Mouse (Mus musculus) fibroblast of lung, adult 2 months (primary cell): ENCODE data around the gene Stt3b.

Experiments
- DNase-seq: peaks from one replicate; pipeline ENCODE4 v3.0.0-alpha.2; 2011; ENCODE audit warnings: low read depth

Gene Stt3b

DNA sequence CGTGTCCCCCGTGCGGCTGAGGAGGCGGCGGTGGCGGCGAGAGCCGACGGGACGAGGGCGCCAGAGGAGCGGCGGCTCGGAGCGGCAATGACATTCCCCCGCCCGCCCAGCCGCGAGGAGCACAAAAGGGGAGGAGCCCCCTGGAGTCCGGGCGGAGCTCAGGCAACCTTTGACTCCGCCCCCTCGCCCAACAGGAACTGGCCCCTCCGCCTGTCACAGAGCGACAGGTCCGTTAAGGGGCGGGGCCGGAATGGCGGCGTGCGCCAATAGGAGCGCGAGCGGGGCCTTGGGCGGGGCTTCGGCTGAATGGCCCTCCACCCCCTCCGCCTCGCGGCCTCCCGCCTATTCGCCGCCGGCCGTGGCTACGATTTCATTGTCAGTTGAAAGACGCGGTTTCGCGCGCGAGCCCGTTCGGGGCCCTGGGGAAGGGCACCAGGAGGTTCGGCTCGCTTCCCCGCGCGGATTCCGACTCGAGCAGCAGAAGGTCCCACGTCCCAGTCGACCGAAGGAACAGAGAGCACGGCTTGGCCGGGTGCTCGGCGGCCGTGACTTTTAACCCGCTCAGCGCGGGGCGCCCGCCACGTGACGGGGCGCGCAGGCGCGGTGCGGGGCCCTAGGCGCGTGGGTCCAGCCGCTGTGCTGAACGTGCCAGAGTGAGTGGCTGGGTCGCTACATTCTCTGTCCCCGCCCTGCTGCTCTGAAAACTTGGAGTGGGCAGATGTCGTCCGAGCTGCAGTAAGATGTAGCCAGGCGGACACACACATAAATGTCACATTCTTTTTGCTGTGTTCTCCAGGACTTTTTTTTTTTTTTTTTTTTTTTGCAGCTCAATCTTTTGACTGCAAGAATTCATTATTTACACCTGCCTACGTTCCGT lies at the start of gene Stt3b:
Gene Stt3b, minus strand, starts transcription at position 76 of the 877 bp plus-strand sequence.
- peak; percentile 92 for DNase-seq

DNA sequence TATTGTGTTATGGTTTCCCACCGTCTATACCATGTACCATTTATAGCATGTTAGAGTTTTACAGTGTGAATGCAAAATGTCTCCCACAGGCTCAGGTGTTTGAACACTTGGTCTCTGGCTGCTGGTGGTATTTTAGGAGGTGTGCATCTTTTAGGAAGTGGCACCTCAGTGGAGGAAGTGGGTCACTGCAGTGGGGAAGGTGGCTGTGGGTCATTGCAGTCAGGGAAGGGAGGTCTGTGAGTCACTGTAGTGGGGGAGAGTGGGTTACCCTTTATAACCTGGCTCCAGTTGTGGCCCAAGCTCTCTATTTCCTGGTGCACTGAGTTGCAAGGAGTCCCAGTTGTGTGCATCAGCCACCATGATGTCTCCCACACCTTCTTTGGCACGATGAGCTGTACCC lies 48.2 kb upstream of the Stt3b start:
- DNase-seq = no peak

DNA sequence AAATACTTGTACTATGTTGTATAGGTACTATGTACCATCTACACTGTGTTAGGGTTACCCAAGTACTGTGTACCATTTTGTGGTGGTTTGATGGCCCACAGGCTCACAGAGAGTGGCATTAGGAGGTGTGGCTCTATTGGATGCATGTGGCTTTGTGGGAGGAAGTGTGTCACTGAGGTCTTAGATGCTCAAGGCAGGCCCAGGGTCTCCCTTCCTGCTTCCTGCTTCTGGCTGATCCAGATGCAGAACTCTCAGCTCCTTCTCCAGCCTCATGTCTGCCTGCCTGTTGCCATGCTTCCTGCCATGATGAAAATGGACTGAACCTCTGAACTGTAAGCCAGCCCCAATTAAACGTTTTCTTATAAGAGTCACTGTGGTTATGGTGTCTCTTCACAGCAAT lies 47.8 kb upstream of the Stt3b start:
- no peak for DNase-seq

DNA sequence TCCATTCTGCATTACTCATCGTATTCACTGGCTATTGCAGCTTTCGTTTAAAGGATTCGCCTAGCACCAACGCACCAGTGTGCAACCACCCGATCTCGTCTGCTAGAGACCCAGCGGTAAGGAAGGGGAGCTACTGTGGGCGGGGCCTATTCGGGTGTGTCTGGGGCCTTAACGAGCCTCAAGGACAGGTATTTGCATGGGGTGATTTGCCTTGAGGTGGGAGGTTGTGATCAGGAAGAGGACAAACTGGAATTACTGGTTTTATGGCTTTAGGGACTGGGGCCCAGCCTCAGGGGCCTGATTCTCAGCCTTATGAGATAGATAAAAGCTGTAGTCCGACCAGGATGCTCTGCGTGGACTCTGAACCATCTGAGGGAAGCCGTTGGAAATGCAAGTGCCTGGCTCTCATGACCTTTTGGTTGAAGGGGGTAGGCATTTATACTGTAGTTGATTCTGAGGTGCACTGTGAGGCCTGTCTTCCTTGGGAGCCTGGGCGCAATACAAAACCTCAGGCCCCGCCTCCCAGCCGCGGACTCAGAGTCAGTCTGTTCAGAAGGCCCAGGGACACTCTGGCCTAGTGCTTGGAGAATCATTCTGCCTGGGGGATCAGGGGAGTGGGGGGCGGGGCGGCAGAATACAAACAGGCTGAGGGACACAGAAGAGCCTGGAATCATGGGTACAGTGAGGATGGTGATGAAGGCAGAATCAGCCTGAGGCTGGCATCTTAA lies 46.7 kb upstream of the Stt3b start:
- DNase-seq = no peak

DNA sequence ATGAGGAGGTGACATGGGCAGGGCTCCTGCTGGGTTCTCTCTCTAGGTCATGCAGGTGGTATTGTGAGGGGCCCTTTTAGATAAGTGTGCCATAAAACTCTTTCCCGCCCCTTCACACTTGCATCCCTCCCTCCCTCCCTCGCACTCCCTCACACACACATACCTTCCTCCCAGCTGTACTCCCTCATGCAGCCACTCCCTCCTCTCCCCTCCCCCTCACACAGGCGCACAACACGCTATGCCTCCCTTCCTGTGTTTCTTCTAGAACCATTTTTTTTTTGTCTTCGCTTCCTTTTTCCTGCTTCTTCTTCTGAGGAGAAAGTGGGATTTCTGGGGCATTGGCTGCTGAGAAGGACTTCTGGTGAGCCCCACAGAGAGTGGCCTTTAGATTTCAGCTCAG lies 45.8 kb upstream of the Stt3b start:
- DNase-seq = no peak

DNA sequence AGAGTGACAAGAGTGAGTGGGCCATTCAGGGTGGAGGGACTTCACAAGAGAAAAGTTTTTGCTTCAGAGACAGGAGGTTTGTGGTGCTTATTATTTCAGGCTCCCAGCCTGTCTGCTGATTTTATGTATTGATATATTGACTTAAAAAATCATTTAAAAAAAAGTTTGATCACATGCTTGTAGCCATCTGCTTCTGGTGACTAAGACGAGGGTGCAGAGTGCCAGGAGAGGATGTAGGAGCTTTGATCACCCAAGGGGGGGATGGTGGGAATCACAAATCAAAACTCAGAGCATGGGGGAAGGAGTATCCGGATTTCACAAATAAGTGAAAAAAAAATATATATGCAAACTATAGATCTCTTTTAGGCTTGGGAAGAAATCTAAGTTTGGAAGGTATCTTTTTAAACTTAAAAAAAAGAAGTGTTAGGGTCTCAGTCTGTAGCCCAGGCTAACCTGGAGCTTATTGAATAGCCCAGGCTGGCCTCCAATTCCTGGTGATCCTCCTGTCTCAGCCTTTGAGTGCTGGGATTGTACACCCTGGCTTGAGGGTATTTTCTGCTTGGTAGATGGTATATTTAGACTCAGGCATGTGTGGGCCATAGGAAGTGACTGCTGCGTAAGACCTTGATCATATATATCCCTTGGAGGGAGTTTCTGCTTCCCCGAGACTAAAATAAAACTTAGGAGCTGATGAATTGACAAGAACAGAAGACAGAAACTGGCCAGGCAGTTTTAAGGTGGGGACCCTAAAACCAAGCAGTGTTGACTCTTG lies 39.7 kb upstream of the Stt3b start:
- DNase-seq = no peak

DNA sequence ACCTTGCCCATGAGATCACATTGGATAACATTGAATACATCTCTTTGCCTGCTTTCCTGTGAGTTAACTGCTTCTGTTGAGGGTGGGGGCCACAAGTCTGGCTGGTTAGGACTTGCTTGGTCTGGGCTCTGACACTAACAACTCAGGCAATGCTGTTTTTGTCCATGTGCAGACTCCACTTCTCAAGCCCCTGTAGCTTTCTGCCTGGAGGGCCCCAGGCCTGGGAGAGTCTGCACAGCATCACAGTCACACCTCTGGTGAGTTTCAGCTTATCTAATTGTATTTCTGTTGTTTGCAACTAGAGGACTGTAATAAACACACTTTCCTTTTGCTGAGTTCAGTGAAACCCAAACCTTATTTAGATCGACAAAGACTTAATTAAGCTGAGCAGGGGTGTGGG lies 38.9 kb upstream of the Stt3b start:
- no peak for DNase-seq

DNA sequence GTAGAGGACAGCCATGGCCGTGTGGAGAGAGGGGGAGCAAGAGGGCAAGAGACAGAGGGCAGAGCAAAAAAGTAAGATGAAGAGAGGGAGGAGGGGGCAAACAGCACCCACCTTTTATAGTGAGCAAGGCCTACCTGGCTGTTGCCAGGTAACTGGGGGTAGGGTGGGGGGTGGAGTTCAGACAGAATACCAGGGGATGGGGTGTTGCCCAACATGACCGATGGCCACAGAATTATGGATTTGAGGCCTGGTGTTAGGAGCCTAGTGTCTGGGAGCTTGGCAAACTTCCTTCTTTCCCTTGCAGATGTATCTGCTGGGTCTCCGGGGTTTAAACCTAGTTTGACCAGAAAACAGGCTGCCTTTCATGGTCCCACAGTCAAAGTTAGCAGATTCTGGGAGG lies 34.7 kb upstream of the Stt3b start:
- no peak for DNase-seq

DNA sequence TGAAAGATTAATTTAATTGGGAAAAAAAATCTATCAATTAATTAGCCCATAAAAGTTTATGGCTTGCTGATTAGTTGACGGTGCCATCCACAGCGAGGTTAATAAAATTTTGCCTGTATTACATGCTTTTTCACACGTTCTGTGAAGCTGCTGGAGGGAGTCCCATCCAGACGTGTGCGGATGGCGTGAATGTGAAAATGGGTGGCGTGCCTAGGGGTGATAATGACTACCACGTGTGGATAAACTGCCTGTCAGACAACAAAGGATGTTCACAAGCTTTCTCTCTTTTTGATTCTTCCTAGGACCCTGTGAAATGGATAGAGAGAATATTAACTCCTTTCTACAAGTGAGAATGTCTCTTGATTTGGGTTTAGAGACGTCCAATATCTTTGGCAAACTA lies 31.4 kb upstream of the Stt3b start:
- no peak for DNase-seq

DNA sequence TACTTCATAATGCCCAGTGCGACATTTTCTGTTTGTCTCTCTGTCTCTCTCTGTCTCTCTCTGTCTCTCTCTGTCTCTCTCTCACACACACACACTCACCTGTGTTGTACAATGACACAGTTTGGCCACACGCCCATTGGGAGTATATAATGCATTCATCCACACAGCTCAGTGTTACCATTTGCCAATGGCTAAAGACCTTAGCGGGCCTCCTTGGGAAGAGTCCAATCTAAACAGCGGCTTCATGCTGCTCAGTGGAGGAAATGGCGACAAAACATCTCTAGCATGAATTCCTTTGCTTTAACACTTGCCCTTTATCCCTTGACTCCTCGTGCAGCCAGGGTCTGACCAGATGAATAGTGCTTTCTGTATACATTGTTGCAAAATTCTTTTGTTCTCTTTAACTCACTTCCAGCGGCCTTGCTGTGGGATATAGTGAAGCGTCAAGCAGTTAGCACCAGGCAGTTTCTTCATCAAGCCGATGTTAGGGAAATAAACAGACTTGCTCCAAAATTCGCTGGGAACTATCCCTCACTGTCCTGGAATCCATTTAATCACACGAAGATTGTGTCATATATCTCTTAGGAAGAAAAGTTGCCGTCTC lies 30.1 kb upstream of the Stt3b start:
- peak; percentile 5 for DNase-seq

DNA sequence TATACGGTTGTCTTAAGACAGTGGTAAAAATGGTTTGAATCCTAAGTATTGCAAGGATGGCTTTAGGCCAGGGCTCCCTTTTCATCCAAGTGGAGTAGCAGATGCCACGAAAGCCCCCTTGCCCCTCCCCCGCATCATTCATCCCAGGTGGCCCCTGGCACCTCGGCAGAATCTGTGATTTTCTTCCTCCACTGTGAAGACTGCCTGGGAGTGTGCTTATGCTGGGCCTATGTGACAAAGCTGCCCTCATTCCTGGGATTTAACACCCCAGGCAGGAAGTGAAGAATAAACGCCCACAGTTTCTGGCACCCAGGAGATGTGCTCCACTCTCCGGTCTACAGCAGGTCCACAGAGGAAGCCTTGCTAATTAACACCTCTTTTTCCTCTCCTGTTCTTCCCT lies 28.6 kb upstream of the Stt3b start:
- no peak for DNase-seq

DNA sequence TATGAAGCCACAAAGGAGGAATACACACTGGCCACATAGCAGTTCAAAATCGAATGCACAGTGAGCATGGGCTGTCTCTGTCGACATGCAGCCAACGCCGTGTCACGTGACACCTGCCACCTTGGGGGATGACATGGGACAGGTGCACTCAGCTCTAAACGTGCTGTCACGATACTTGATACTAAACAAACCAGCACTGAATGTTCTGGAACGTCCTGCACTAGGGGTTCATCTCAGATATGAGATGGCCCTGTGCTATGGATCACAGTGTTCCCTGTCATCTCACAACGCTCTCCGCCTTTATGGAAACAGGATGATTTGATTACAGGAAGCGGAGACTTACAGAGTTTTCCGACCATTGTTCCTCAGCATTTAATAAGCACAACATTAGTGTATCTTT lies 22.8 kb upstream of the Stt3b start:
- DNase-seq = no peak

DNA sequence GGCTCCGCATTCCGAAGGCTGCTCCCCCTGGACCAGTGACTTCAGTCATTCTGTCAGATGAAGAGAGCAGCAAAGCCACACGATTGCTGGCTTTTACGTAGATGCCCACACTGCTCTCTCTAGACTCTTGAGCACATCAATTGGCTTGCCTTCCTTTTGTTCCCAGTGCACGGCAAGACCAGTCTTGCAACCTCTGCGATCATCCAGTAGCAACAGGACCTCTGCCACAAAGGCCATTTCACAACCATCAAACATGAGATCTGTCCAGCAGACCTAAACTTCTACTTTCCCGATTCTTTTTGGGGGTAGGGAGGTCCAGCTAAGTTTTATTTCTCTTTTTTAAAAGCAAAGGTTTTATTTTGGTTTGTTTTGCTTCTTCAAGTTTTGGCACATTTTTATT lies 22.1 kb upstream of the Stt3b start:
- no peak for DNase-seq

DNA sequence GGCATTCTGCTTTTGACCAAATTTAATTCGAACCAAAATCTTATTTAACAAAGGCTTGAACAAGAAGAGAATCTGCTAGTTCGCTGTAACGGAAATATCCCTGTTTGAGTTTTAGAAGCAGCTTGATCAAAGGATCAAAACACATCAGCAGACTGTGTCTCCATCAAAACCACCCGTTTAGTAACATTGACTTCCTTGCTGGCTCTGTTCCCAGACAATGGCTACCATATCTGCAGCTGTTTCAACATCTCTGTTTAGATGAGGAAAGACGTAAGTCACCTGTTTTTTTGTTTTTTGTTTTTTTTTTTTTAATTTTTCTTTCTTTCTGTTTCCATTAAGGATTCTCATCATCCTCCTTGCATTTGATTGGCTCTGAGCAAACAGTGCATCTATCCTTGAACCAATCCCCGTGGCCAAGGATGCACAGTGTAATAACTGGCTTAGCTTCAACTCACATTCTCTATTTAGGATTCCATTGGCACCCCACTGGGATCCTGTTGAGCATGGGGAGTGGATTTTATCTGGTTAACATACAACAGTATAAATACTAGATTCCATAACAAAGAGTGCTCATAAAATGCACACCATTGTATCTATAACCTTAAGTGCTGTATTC lies 20.7 kb upstream of the Stt3b start:
- peak; percentile 18 for DNase-seq

DNA sequence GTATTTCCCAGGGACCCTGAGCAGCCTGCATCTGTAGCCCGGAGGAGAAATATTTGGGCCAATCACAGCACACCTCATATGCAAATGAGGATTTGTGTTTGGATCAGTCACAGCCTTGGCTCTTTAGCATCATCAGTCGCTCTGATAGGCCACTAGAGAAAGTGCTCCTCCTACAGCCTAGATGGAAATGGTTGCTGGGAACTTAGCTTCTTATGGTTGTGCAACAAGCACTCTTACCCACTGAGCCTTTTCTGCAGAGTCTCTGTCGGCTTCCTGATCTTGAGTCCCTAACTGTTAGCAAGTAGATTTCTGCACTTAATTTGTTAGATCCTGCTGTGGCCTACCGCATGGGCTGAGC lies 16.3 kb upstream of the Stt3b start:
- no peak for DNase-seq

DNA sequence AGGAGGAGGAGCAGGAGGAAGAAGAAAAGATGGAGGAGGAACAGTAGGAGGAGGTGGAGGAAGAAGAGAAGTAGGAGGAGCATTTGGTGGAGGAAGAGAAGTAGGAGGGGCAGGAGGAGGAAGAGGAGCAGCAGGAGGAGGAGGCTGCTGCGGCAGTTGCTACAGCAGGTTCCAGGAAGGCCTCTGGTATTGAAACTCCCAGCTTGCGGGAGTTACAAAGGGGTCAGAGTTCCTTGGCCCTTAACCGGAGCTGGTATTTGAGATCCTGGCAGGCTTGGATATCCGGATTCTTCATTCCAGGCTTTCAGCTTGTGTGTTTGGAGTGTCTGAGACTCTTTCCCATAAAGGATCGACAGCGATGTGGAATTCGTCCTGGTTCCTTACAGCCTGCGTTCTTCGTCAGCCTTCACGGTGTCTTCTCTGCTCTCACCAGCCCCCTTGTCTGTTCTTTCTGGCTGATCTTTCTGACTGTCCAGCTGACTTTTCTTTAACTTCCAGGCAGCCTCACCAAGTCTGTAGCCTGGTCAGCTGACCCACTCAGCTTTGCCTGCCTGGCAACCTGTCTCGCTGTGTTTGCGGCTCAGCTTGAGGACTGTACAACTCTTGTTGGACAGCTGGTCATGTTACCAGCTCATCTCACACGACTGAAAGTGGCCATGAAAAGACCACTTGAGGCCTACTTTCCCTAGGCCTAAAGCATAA lies 15.8 kb upstream of the Stt3b start:
- DNase-seq = no peak

DNA sequence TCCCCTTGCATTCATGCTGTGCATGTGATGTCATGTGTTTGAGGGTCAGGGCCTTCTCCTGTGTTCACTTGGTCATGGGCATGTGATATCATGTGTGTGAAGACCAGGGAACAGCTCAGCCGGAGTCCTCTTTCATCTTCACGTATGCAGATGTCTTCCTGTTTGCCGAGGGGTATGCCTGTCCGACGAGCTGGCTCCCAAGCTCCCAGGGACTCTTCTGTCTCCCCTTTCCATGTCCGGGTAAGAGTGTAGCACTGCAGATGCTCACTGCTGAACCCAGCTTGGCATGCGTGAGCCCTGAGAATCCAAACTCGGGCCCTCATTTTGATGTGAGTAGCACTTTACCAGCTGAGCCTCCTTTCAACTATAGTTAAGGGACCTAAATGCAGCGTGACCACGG lies 13.4 kb upstream of the Stt3b start:
- DNase-seq = no peak

DNA sequence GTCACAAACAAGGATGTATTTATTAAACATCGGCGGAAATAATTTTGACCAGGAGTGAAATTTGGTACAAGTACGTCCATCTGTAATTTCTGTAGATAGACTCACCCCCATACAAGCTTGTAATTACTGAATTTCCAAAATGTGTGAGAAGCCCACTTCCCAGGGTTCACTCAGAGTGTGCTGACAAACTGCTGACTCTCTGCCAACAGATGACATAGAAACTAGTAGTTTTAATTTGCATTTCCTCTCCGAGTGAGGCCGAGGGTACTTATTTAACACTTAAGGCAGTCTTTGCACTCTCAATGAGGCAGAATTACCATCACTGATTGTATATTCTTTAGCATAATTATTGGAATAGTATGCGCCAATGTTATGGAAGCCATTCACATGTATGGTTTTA lies 12.2 kb upstream of the Stt3b start:
- DNase-seq = no peak

DNA sequence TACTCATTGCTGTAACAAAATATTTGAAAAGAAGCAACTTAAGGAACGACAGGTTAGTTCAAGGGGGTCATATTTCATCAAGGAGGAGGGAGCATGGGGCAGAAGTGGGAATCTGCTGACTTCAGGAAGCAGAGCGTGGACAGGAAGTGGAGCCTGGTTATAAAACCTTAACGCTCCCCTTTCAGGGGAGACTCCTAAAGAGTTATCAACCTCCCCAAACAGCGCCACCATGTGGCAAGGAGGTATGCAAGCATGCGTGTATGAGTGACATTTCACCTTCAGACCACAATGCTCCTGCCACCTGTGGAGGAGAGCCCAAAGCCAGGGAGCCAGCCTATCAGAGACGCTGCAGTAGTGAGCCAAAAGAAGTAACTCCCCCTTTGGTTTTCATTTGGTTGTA lies 10.8 kb upstream of the Stt3b start:
- DNase-seq = no peak

DNA sequence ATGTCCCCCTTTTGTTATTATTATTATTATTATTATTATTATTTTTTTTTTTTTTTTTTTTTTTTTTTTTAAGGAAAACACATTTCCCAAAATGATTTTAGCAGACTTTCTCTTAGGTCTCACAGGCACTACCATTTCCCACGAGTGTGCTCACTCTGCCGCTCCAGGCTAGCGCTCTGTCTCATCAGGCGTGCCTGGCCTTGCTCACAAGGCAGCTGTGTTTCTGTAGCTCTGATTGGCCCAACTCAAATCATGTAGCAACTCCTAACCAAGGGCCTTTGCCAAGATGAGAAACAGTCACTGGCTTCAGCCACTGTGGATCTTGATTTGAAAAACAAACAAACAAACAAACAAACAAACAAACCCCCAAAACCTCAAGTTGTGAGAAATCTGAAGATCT lies 9.9 kb upstream of the Stt3b start:
- DNase-seq = no peak

DNA sequence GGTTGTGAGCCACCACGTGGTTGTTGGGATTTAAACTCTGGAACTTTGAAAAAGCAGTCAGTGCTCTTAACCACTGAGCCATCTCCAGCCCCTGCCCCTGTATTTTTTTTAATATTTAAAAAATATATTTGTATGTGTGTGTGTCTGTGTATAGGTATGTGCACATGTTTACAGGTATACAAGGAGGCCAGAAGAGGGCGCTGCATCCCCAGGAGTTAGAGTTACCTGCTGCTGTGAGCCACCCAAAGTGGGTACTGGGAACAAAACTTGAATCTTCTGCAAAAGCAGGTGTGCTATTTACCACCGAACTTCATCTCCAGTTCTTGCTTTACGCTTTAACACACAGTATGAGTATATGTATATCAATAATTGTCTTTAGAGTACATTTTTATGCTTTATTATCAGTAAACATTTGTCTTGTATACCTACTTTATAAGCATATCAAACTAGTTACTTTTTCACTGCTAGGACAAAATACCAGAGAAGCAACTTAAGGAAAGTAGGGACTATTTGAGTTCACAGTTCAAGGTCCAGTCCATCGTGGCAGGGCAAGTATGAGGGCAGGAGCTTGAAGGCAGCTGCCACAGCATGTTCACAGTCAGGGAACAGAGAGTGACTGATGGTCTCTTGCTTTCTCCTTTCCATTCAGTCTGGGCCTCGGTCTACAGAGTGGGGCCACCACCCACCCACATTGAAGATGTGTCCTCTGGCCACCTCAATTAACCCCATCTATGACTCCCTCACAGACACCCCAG lies 8.6 kb upstream of the Stt3b start:
- no peak for DNase-seq
